Mouse (Mus musculus) olfactory bulb, adult 2 months (tissue): ENCODE data around the gene Tollip. TPM values are rescaled to one million over a fixed set of nuclear protein-coding genes. Genes with fewer than 3 reads are reported as not detected.
A peak's percentile ranks its signal among the peaks of the same experiment; 100 is the strongest.

Experiments
- H3K27ac ChIP-seq: fragments of 200-500 bp; 2 replicates; pipeline ENCODE4 v1.5.1; 2012; ENCODE audit warnings: low read depth, low read length; ENCODE audit not compliant: insufficient read depth
- H3K4me1 ChIP-seq: fragments of 200-500 bp; 2 replicates; pipeline ENCODE4 v1.6.1; 2012; ENCODE audit warnings: low read length; ENCODE audit not compliant: control insufficient read depth, insufficient read depth
- H3K4me3 ChIP-seq: fragments of 200-500 bp; 2 replicates; pipeline ENCODE4 v1.5.1; 2012; ENCODE audit warnings: mild to moderate bottlenecking, low read depth, low read length, moderate library complexity; ENCODE audit not compliant: insufficient read depth
- CTCF ChIP-seq: fragments of 200-500 bp; IDR thresholded peaks from 2 replicates; pipeline ENCODE4 v1.5.1; 2012; ENCODE audit warnings: low read depth, mild to moderate bottlenecking, low read length, moderate library complexity; ENCODE audit not compliant: insufficient read depth
- POLR2A ChIP-seq: fragments of 200-500 bp; IDR thresholded peaks from 2 replicates; pipeline ENCODE4 v1.6.1; 2012; ENCODE audit warnings: mild to moderate bottlenecking, low read depth, low read length, moderate library complexity; ENCODE audit not compliant: insufficient read depth
- WGBS: fragments of 180-500 bp; shearing (Covaris S2); methylation state at CpG from one replicate; pipeline ENCODE4 v1.1.7; 2018; 5-methylcytosine and 5-hydroxymethylcytosine counted together
- polyA plus RNA-seq: library from polyadenylated mRNA; stranded (reverse); fragments of >200 nt; gene quantifications from 2 replicates; pipeline ENCODE4 v1.2.4, GENCODE M21; 2012; ENCODE audit warnings: low replicate concordance; ENCODE audit not compliant: missing spikeins, insufficient read depth, insufficient read length

Gene Tollip
- polyA plus RNA-seq, 1 experiment = not detected

DNA sequence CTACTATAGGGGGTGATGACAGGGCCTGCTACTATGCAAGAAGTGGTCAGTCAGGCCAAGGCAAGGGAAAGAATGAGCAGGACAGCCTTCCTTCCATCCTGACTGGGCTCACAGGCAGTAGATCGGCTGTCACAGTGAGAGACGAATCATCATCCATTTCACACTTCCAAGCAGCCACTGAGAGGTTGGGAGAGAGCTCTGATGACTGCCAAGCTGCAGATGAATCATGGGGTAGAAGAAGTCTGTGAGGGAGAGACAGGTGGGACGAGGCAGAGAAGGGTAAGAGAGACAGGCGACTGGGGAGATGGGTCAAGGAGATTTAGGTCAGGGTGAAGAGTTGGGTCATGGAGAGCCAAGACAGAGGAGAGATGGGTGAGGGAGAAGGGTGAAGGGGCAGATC is 34.6 kb upstream of the Tollip start:
- Histone ChIP-seq H3K4me1 (peaks cover 34% of the 10 kb centered on the region), H3K27ac (no peak overlapping the region), H3K4me3 (no peak overlapping the region)
- WGBS = 85% methylated on average over 4 of the region's 4 CpGs
- no peak for TF ChIP-seq POLR2A
- TF ChIP-seq CTCF = no peak

DNA sequence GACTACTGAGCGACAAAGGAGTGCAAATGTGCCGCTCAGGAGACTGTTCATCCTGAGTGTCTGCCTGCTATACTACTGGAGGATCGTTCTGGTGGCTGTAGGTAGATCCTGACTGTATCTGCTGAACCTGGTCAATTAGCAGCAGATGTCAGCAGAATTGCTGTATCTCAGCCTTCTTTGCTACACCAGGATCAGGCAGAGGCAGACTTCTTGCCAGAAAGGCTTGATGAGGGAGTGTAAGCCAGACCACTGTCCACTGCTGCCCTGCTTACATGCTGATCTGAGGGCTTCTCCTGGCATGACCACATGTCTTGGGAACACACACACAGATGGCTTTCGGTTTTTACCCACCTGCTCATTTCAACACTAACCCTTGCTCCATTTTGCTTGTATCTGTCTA is 33.5 kb upstream of the Tollip start:
- no peak overlapping the region for H3K4me3 ChIP-seq
- no peak overlapping the region for H3K27ac ChIP-seq
- 93% methylated on average over 4 of the region's 4 CpGs for WGBS
- H3K4me1 ChIP-seq = peaks cover 30% of the 10 kb centered on the region
- TF ChIP-seq CTCF (no peak), POLR2A (no peak)

DNA sequence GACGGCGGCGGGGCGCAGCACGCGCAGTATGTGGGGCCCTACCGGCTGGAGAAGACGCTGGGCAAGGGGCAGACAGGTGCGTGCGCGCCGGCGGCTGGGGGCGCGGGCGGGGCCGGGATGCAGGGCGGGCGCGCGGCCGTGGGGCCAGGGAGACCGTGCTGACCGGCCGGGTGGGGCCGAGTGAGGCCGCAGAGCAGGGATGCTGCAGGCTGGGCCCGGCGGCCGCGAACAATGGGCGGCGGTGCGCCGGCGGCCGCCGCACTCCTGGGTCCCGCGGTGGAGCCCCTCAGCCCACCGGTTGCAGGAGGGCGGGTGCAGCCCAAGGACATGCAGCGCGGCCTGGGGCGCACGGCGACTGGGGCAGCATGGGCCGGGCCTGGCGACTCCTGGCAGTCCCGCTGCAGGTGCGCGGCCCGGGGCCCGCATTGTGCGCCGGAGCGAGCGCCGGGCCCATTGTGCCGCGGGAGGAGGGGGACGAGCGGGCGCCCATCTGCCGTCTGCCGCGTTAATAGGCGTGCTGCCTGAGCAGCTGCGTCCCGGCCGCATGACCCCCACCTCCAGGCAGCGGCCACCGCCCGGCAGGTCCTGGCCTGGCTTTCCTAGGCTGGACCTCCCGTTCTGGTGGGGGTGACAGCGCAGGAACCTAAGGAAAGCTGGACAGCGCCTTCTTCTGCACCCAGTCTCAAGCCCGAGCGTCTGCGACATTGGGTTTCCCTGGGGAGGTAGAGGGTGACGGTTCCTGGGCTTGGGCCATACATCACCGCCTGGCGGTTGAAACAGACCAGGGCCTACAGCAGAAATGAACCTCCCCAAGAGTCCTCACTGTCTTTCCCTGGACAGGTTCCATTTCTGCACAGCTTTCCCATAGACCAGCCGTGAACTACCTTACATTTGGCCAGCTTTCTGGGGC is 32.1 kb upstream of the Tollip start:
- TF ChIP-seq POLR2A = no peak
- TF ChIP-seq CTCF = no peak
- H3K27ac ChIP-seq = peak overlapping the region; percentile 8; the same call in 1 of the 2 replicates
- peak overlapping the region; percentile 57 for H3K4me3 ChIP-seq
- WGBS = 2% methylated on average over 82 of the region's 84 CpGs
- peaks cover 29% of the 10 kb centered on the region for H3K4me1 ChIP-seq

DNA sequence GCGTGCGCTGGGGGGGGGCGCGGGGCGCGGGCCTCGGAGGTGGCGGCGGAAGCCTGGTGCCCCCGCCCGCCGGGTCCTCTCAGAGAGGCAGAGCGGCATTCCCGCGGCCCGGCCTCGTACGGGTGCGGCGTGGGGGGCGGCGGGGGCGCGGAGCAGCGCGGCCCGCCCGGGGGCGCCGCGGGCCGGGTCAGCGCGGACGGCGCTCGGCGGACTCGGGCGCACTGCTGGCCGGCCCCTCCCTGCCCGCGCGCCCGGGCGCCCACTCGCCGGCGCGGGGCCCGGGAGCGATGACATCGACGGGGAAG is 31.4 kb upstream of the Tollip start:
- H3K27ac ChIP-seq = no peak overlapping the region
- TF ChIP-seq POLR2A (no peak), CTCF (no peak)
- peak overlapping the region; percentile 57 for H3K4me3 ChIP-seq
- peaks cover 29% of the 10 kb centered on the region for H3K4me1 ChIP-seq
- WGBS = 6% methylated on average over 50 of the region's 54 CpGs

DNA sequence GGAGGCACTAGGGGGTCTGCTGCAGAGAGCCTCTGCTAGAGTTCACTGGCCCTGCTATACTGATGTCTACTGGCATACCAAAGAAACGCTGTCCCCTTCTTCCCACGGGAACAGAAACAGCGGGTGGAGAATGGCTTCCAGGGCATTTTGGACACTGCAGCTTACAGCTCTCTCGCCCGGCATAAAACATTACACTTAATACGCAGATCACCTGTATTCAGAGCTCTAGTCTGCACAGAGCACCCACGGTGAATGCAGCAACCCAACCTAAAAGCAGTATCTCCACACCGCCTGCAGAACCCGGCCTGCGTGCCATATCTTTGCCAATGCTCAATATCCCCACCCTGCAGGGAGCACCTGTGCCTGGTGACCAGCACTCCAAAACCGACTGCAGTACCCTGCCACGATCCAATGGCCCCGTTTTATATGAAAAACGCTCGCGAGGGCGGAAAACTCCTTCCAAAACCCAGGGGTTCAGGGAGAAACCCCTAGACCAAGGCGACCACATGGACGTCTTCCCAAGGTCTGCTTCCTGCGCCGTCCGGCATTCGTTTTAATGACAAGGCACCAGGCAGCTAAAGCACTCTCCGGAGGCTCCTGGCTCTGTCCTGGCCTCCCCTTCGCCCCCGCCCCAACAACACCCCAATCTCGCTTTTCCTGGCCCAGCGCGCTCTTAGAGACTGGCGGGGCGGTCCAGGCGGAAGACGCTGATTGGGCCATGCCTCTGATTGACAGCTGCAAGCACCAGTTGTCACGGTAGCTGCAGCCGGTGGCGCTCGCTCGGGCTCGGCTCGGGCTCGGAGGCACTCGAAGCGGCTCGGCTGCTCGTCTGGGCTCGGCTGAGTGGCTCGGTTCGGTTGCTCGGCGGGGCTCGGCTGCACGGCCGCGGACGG is 30.8 kb upstream of the Tollip start, which contains the start of gene Brsk2:
Gene Brsk2, plus strand, starts transcription at position 846 of the 893 bp plus-strand sequence.
- H3K4me1 ChIP-seq = peaks cover 26% of the 10 kb centered on the region; the same call in 1 of the 2 replicates
- TF ChIP-seq CTCF = no peak
- peak within 1 kb of the TSS; percentile 8; the same call in 1 of the 2 replicates for H3K27ac ChIP-seq
- 4% methylated on average over 55 of the region's 55 CpGs for WGBS
- peak within 1 kb of the TSS; percentile 57 for H3K4me3 ChIP-seq

DNA sequence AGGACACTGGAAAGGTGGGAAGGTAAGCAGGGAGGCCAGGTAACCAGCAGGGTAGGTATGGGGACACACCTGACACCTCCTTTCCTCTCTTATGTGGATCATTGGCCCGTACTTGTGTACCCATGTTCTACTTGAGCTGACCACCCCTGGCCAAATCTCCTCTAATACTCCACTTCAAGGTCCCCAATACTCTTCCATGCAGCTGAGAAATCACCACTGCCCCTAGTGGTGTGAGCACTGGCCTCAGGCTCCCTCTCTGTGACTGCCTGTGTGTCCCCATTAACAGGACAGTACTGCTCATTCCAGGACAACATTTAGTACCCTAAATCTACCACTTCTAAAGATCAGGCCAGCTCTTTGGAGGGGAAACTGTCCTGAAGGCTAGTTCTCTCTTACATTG is 29.7 kb upstream of the Tollip start:
- 82% methylated on average over 1 of the region's 1 CpGs for WGBS
- H3K27ac ChIP-seq = no peak overlapping the region
- TF ChIP-seq CTCF (no peak), POLR2A (no peak)
- H3K4me3 ChIP-seq = no peak overlapping the region
- H3K4me1 ChIP-seq = peaks cover 18% of the 10 kb centered on the region; the same call in 1 of the 2 replicates

DNA sequence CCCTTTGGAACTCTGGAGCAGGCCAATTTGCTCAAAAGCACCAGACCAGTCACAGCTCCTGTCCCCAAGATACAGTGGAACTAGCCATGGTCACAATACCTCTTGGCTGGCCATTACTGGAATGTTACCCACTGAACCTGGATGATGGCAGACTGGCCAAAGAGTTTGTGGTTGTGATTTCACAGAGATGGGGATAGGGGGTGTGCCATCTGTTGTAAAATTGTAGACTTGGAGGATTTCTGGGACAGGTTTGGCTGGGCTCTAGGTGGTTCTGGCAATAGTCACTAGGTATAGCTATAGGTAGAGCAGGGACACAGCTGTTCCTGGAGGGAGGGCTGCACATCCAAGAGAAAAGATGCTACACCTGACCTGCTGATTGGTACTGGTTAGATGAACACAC is 29.2 kb upstream of the Tollip start:
- peaks cover 18% of the 10 kb centered on the region; the same call in 1 of the 2 replicates for H3K4me1 ChIP-seq
- H3K4me3 ChIP-seq = no peak overlapping the region
- H3K27ac ChIP-seq = no peak overlapping the region
- TF ChIP-seq CTCF = no peak
- no peak for TF ChIP-seq POLR2A

DNA sequence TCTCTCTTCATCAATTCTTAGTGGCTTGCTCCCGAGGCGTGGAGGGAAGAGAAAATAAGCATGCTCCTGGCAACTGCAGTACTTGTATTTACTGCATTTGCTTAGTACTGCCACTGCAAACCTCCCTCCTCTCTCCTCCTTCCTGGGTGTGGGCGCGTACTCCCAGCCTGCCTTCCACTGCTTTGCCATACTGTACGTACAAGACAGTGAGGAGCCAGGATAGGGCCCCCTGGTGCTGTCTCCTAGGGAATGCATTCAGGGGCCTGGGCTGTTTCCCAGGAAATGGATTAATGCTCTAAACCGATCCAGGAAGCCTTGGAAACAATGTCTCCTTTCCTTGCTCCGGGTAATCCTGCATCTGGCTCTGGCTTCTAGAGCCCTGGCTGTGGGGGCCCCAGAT is 27.6 kb upstream of the Tollip start:
- TF ChIP-seq POLR2A = no peak
- TF ChIP-seq CTCF = no peak
- 6% methylated on average over 7 of the region's 7 CpGs for WGBS
- peaks cover 18% of the 10 kb centered on the region; the same call in 1 of the 2 replicates for H3K4me1 ChIP-seq
- no peak overlapping the region for H3K4me3 ChIP-seq
- no peak overlapping the region for H3K27ac ChIP-seq

DNA sequence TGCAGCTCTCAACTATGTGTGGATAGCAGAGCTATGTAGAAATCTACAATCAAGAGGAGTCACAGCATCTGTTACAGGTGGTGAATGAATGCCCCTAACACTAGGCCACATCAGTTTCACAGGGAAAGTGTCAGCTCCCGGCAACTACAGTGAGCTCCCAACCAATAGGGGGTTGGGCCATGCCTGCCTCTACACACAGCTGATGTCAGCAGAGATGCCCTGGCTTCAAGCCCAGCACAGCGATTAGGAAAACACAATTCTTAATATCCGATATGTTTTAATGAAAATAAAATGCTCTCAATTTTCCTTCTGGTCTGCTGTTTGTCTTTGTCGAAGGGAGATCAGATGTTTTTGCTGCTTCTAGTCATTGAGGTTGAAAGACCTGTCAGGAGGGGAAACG is 25.1 kb upstream of the Tollip start:
- Histone ChIP-seq H3K4me1 (peaks cover 5% of the 10 kb centered on the region; the same call in 1 of the 2 replicates), H3K4me3 (no peak overlapping the region), H3K27ac (no peak overlapping the region)
- WGBS = 35% methylated on average over 5 of the region's 5 CpGs
- TF ChIP-seq CTCF (no peak), POLR2A (no peak)

DNA sequence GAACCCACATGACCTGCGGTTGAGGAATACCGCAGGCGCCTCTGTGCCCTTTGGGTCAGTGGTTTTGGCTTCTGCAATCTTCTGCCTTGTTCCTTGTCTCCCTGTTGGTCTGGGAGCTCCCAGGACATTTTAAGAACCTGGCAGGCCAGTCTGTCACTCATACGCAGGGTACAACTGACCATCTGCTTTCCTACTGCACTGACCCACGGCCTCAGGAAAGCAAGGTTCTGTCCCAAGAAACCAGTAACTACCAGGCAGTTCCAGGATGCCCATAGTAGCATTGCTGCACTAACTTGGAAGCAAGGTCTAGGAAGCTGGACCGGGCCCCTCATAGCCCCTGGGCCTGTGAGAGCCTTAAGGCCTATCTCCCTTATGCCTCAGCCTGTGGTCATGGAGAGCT is 16.6 kb upstream of the Tollip start:
- H3K4me3 ChIP-seq = no peak overlapping the region
- TF ChIP-seq POLR2A (no peak), CTCF (no peak)
- no peak overlapping the region for H3K27ac ChIP-seq
- H3K4me1 ChIP-seq = no peaks in the 10 kb centered on the region
- WGBS = over 99% methylated on average over 6 of the region's 6 CpGs
